Mouse (Mus musculus) left cerebral cortex, adult 18-20 months (tissue): ENCODE data around the gene Tppp. TPM values are rescaled to one million over a fixed set of nuclear protein-coding genes. Genes with fewer than 3 reads are reported as not detected.
"Not testable (repeated sequence)": the region's sequence is repeated elsewhere in the genome, so short reads cannot be mapped to it uniquely, and the experiment has no call there.

ENCODE experiments used
- DNase-seq, 2 experiments: peaks; one replicate each; pipeline ENCODE4 v3.0.0; 2021 to 2022; ENCODE audit warnings: low spot score in 2 of 2, mixed read lengths in 1 of 2
- long read RNA-seq, 2 experiments: library from polyadenylated mRNA; stranded (forward); transcript quantifications; one replicate each; pipeline ENCODE4 v2.0.0; 2021
- total RNA-seq, 2 experiments: library from RNA; stranded (reverse); gene quantifications; 2 replicates each; pipeline ENCODE4 v1.2.3; 2021

The Tppp gene
- total RNA-seq: 100 to 1,000 TPM; 351 to 372 TPM
- long read RNA-seq, experiment 1, full-length matches to known transcripts: 236 of 413 reads
- long read RNA-seq, experiment 1, partial matches to known transcripts: 19 of 413 reads
- long read RNA-seq, experiment 1, other reads (novel, unspliced or antisense): 158 of 413 reads
- long read RNA-seq, experiment 2, full-length matches to known transcripts: 140 of 287 reads
- long read RNA-seq, experiment 2, partial matches to known transcripts: 141 of 287 reads
- long read RNA-seq, experiment 2, other reads (novel, unspliced or antisense): 6 of 287 reads

DNA sequence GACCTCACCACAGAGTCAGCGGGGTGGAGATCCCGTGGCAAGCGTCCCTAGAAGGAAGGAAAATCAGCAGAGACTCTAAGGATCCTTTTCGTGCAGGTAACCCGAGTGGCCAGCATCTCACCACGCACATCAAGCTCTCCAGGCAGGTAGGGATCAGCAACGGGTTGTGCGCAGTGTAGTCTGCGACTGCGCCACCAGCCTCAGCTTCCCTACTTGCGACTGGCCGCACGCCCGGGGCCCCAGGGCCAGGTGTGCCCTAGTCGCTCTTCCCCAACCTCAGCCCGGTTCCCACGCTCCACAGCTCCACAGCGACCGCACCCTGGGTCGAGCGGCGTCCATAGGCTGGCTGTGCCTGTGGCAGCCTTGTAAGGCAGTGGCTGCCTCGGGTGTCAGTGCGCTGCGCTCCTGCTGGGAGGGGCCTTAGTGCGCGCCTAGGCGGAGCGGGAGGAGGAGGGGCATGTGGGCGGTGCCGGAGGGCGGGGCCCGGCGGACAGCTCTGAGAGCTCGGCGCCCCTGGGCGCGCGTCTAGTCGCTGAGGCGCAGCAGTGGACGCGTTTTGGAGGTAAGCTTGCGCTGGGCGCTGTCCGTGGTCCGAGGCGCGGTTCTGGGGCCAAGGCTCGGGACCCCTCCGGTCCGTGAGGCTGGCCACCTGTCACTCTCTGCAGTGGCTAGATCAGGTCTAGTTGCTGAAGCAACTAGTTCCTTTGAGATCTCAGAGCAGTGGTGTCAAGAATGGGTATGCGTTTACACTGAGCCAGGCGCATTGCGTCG is at the start of gene Tppp:
Tppp (plus strand) TSS at position 460 of the 771 bp plus-strand sequence.
- DNase-seq: peak; percentile 94 to 96

DNA sequence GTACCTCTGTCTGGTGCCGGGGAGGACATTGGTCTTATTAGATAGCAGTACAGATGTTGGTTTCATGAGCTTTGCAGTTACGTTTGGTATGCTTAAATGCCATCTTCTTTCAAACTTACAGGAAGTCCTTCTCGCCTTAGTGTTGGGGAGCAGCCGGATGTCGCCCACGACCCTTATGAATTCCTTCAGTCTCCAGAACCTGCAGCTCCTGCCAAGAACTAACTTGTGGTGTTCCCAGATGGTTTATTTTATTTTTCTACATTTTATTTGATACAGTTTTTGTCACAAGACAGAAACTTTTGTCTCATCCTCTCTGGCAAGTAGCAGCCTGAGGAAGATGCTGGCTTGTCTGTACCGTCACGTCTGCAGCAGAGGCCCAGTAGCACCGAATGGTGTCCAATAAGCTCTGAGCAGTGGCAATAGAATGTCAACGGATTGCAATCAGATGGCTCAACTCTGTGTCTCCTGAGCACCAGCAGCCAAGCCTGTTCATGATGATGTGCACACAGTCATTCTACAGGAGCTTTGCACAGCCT is 49.0 kb upstream of the Tppp start:
- peak in 1 of 2 experiments; percentile 31 for DNase-seq

DNA sequence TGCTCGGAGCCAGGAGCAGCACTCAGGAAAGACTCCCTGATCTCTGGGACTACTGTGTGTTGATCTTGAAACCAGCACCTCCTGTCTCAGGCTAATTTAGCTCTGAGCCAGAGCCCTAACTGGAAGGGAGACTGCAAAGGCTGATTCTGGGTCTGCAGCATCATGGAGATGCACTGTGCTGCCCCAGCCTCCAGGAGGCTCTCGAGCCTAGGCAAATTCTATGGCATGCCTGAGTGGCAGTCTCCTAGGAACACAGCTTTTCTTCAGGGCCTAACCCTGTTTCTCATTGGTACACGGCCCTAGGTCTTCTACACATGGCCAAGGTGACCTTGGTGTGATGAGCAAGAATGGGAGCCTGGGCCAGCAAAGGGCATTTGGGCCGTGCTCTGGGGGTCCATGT is 48.0 kb upstream of the Tppp start:
- DNase-seq: no peak

DNA sequence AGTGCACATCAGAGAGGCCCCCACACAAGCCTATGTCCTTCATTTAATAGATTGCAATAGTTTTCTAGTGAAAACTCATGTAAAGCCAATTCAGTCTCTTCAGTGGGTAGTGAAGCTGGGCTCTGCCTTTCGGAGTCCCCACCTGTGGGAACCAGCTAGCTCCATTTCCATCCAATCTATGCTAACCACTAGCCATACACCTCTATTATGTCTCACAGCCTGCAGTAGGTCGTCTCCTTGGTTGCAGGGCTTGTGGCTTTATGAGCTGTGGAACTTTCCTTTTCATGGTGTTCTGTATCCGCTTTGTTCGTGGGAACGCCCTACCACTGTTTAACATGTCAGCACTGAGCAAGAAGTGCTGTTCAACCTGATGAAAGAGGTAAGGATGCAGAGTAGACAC is 45.7 kb upstream of the Tppp start, which contains the start of gene Zdhhc11:
Zdhhc11 (plus strand) TSS at position 301 of the 400 bp plus-strand sequence.
- DNase-seq: no peak

DNA sequence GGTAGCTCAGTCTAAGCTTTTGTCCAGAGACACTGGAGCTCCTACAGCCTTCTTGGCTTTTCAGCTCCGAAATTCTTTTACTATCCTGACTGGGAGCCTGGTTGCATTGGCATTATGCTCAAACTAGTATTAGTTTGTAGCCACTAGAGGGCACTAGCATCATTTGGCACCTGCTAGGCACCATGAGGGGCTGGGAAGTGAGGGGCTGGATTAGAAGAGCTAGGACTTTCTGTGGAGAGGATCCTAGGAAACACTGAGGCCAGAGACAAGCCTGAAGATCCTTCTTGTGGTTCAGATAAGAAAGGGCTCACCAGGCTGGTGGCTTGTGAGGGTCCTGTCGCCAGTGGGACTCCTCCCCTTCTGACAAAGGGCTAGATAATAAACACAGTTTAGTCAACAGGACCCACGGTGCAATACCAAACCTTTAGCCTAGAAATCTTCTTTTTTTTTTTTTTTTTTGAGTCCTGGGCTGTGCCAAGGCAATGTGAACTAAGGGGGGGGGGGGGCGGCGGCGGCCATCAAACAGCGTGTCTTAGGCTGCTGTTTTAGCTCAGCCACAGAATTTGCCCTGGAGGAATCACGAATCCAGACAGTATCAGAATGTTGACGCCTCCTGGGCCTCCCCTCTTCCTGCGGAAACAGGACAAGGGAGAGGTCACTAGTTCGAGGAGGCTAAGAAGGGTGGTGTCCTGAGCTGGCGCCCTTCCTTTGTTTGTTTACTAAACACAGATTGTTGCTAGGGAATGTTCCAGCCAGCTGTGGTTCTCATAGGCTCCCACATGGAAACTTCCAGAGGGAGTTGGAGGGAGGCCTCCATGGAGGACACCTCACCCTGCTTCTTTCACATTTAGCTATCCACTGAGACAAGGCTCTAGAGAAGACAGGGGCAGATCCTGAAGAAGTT is 38.4 kb upstream of the Tppp start:
- peak; percentile 33 to 53 for DNase-seq

DNA sequence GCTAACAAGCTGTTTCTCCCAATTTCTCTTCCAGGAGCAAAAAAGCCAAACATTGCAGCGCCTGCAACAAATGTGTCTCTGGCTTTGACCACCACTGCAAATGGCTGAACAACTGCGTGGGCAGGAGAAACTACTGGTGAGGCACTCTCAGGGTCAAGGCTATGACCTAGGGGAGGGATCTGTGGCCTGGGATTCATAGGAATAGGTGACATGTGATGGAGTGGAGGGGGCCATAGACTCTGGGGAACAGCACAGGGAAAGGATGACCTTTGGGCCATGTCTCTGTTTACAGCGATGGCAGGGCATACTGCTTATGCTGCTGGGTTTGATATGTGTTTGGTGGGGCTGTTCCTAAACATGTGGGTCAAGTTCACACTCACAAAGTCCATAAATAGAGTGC is 34.7 kb upstream of the Tppp start:
- no peak for DNase-seq

DNA sequence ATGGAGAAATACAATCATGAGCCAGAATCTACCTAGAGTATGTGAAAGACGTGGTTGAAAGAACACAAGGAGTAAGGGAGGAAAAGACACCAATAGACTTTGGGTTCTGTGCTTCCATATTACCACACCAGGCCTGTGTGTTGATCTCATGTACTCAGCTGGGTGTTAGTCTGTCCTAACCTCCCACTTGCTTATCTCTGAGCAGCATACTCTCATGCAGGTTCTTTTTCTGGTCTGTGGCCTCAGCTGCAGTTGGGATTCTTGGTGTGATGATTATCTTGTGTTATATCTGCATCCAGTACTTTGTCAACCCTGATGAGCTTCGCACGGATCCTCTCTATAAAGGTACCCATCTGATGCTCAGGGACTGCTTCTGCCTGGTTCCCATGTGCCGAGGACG is 32.3 kb upstream of the Tppp start:
- no peak for DNase-seq

DNA sequence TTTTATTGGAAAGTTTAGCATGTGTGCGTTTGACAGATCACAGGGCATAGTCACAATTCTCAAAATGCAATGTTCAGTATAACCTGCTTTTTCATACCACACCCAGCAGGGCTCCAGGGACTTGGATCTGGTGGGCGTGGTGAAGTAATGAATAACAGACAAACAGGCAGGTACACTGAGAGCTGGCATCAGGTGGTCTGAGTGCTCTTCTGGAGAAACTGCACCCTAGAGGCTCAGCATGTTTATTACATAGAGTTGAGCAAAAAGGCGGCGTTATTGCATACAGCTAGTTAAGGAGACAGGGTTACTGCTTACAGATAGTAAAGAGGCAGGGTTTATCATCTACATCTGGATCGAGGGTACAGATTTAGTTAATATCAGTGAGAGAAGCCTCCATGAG is 18.9 kb upstream of the Tppp start:
- DNase-seq: no peak

DNA sequence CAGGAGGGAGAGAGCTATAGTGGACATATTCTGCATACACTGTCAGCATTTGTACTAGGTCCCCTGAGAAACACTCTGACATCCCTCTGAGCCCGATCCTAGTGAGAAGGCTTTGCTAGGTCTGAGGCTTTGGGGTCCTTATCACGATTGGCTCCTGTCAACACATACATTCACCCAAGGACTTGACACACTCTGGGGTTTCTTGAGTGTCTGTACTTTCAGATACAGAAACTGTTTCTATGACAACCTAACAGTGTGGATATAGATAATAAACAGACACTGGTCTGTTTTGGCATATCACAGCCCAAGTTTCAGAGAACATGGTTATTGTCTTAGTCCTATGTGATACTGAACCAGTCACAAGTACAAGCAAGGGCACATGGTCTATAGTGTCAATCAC is 18.4 kb upstream of the Tppp start:
- no peak for DNase-seq

DNA sequence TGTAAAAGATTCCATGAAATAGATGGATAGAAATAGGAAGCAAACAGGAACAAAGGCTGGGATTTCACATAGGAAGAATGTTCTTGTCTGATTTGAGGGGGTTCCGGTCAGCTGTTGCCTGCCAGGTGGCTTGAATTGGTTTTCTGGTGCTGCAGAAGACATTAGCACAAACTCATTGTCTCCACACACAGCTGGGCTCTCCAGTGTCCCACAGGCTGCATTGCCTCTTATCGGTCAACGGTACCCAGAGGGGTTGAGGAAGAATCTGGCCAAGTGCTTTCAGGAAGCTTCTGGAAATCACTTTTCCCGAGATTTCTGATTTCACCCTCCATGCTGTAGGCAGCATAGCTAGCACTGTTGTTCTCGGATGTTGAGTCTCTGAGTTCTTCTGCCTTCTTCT is 17.9 kb upstream of the Tppp start:
- no peak for DNase-seq

DNA sequence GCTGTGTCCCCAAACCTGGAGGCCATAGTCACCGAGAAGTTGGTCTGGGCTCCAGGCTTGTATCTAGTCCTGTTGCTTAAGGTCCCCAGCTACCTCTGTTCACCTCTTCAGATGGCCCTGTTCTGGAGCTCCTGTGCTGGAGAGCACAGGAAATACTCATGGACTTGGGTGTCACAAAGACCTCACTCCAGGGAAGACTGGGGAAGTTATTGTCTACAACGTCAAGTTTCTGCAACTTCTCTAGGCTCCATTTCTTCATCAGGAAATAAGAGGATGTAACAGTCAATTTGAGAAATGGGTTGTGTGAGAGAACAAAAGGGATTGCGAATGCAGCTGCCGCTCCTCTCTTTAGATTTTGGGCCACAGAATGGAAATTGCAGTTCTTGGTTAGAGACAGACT is 12.8 kb upstream of the Tppp start:
- no peak for DNase-seq

DNA sequence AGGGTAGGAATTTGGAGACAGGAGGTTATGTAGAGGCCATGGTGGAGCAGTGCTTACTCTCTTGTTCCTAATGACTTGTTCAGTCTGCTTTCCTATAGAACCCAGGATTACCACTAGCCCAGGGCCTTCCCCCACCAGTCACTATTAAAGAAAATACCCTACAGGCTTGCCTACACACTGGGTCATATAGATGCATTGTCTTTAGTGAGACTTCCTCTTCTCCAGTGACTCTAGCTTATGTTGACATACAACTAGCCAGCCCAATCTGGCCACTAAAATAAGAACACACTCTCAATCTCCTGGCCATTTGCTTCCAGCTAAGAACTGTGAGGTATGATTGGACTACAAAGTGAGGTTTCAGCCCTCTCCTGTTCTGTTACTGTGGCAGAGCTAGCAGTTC is 8.7 kb upstream of the Tppp start:
- no peak for DNase-seq

DNA sequence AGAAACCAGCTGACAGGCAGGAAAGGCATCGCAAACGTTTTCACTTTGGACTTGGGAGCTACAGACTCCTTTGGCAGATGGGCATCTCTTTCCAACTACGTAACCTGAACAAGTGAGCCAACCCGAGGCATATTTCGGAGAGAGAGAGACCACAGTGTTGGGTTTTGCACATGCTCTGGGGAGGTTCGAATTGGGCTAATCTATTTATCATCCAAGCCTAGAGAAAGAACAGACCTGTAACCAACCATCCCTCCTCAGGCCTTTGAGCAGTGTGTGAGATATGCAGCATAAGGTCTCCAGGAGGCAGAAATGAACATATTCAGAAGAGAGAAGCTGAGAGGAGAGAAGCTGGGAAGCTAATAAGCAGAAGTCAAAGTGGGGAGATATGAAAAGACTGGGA is 8.2 kb upstream of the Tppp start:
- no peak for DNase-seq

DNA sequence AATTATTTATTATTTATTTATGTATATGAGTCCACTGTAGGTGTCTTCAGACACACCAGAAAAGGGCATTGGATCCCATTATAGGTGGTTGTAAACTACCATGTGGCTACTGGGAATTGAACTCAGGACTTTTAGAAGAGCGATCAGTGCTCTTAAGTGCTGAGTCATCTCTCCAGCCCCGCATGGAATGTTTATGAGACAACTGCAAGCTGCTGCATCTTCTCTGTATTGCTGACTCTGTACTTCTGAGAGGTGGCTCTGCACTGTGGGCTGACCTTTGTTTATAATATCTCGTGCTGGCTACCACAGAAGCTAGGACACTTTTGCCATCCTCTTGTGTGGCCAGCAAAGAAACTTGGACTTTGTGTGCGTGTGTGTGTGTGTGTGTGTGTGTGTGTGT is 7.7 kb upstream of the Tppp start:
- no peak for DNase-seq

DNA sequence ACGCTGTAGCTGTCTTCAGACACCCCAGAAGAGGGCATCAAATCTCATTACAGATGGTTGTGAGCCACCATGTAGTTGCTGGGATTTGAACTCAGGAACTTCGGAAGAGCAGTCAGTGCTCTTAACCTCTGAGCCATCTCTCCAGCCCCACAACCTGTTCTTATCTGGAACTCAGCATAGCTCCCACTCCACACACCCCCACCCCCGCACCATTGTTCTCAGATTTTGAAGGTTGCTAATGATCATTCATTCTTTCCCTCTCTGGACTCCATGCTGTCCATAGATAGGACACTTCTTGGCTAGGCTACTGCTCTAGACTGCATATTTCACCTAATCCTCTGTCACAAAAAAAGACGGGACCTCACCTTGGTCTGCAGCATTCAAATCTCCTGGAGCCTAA is 2.3 kb upstream of the Tppp start:
- not testable (repeated sequence) for DNase-seq

DNA sequence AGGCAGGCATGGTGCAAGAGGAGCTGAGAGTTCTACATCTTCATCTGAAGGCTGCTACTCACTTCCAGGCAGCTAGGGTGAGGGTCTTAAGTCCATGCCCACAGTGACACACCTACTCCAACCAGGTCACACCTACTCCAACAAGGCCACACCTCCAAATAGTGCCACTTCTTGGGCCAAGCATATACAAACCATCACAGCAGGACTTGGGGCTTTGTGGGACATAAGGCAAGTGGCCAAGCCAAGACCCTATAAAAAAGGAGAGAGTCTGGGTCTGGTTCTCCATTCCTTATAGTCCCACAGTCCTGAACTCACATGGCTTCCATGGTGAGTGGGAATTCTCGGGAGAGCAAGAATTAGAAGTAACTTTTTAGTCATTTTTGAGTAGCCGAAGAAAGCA is 991 bp upstream of the Tppp start:
- DNase-seq: not testable (repeated sequence)

DNA sequence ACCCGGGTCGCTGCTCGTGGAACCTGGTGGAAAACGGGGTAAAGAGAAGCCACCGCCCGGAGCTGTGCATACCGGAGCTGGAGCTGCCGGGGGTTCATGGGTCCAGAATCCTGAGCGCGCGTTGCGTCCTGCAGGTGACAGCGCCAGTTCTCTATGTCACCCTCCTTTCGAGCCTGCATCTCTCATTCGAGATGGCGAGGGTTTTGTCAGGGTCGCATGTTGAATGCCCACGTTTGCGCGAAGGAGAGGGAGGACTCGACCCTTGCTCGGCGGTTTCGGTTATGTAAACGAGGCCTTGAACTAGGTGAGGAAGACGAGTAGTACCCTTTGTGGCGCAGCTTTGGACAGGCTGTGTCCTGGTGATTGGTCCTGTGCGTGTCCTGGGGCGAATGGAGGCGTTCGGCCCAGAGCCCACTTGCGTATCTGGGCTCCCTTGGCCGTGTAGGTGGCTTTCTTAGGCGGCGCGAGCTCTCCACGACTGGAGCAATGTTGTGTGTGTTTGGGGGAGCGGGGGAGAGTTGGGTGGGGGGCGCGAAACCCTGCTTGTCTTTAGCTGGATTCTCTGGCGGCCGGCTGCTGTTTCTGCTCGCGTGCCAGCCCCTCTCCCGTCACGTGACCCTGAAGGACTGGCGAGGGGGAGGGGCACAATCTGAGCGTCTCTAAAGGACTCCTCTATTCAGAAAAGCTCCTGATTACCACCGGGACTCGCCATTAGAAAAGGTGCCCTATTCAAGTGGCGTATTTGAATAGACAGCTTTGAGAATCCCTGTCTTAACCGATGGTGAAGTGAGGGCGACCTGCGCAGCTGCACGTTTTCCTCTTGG is 796 bp downstream of the Tppp start:
- DNase-seq: peak; percentile 77 to 82

DNA sequence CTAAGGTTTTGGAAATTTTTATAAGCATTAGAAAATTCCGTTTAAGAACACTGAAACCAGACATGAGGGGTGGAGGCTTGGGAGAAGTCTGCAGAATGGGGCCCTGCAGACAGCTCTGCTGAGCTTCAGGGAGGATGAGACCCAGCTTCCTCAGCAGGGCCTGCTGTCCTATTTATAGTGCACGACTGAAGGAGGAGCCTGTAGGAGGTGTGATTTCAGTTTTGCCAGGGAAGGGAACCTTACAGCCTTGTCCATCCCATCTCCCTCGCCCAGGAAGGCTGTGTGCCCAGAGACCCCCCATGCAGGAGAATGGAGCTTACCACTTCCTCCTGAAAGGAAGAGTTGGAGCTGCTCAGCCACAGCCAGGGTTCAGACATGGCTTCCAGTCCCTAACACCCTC is 1.5 kb downstream of the Tppp start:
- peak; percentile 64 to 66 for DNase-seq

DNA sequence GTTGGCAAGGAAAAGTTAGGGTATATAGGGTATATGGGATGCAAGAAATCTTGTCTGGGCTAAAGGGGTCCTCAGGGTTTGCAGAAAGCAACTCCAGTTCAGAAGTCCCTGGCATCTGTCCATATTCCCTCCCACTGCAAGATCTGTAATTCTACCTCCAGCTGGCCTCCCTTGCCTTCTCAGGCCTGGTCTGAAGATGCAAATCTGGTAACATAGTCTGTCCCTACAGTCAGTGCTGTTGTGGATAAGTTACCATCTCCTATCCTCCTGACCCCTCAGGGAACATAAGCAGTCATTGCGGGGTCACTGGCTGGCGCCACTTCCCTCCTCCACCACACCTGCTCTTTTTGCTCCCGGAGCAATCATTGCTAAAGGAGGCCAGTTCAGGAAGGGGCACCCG is 6.7 kb downstream of the Tppp start:
- DNase-seq: no peak

DNA sequence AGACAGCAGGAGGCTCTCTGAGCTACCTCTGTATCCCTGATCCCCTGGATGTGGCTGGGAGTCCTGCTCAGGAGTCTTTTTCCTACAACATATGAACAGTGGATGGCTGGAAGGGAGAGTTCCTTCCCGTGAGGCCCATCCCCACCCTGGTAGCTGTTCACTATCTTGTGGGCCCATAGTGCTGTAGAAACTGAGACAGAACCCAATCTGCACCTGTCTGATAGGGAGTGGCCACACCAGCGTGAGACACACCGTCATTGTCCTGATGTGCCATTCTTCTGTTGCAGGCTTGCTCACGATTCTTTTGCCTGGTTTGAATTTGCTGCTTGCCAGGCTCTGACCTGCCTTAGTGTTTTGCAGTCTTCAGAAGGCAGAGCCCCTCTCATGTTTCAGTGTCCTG is 8.2 kb downstream of the Tppp start:
- DNase-seq: no peak

DNA sequence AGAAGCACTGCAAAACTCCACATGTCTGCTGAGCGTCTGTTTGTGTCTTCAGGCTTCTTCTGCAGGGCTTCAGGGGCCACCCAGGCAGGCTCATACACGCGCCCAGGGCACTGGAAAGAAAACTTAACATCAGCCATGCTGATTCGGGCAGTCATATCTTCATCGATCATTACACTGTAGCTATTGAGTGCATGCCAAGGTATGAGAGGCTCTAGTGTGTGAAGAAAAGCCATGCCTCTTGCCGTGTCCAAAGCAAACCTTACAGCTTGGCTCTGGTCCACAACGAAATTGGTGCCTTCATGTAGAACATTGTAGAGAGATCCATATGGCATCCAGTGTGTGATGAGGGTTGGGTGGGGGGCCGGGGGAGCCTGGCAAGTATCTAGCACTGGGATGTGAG is 9.8 kb downstream of the Tppp start:
- not testable (repeated sequence) for DNase-seq
